Mouse (Mus musculus): ENCODE data around the gene A1bg. TPM values are rescaled to one million over a fixed set of nuclear protein-coding genes. Genes with fewer than 3 reads are reported as not detected.

The A1bg gene
- polyA plus RNA-seq (2012; rRNA removed), result not detected in 2 replicates

- Histone ChIP-seq H3K4me1 (ENCODE audit: control insufficient read depth, insufficient read depth, low read length) (no peaks in the 10 kb centered on the region), H3K4me3 (replicated peaks; ENCODE audit: extremely low read depth, low read depth, low read length) (no peak within 1 kb of the TSS)
- DNase-seq, result no peak
- TF ChIP-seq POLR2A (IDR thresholded peaks at IDR 0.05; ENCODE audit: borderline replicate concordance, extremely low read depth, low read depth, low read length) (no peak), CTCF (IDR thresholded peaks at IDR 0.05; ENCODE audit: insufficient read depth, low read length) (no peak)
Measured at GRCm38 (mm10) chr15:60922912-60923311, at the start of gene A1bg. Gene A1bg, minus strand, starts transcription at chr15:60923012.

DNA sequence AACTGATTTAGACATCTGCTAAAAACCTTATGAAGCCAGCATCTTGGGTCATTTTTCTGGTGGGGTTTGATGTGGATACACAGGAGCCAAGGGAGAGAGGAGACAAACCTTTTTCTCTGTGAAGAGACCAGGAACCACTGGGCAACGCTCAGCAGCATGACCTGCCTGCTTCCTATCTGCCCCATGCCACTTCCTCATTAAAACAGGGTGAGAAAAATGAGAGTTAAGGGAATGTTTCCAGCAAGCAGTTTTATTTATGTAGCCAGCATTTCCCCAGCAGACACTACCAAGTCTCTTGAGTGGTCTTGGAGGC is 45.7 kb upstream of the A1bg start:
- 63% methylated on average over 1 of the region's 1 CpGs for WGBS
- DNase-seq, result no peak
- Histone ChIP-seq H3K4me1 (ENCODE audit: control insufficient read depth, insufficient read depth, low read length) (no peaks in the 10 kb centered on the region), H3K4me3 (replicated peaks; ENCODE audit: extremely low read depth, low read depth, low read length) (no peak overlapping the region)
- TF ChIP-seq POLR2A (IDR thresholded peaks at IDR 0.05; ENCODE audit: borderline replicate concordance, extremely low read depth, low read depth, low read length) (no peak), CTCF (IDR thresholded peaks at IDR 0.05; ENCODE audit: insufficient read depth, low read length) (no peak)

GRCm38 (mm10) chr15:60967841-60968548 is 45.2 kb upstream of the A1bg start:
- TF ChIP-seq CTCF (IDR thresholded peaks at IDR 0.05; ENCODE audit: insufficient read depth, low read length) (no peak), POLR2A (IDR thresholded peaks at IDR 0.05; ENCODE audit: borderline replicate concordance, extremely low read depth, low read depth, low read length) (no peak)
- 81% methylated on average over 9 of the region's 9 CpGs for WGBS
- H3K4me1 ChIP-seq (ENCODE audit: control insufficient read depth, insufficient read depth, low read length), result no peaks in the 10 kb centered on the region
- H3K4me3 ChIP-seq (replicated peaks; ENCODE audit: extremely low read depth, low read depth, low read length), result no peak overlapping the region
- DNase-seq, result no peak

DNA sequence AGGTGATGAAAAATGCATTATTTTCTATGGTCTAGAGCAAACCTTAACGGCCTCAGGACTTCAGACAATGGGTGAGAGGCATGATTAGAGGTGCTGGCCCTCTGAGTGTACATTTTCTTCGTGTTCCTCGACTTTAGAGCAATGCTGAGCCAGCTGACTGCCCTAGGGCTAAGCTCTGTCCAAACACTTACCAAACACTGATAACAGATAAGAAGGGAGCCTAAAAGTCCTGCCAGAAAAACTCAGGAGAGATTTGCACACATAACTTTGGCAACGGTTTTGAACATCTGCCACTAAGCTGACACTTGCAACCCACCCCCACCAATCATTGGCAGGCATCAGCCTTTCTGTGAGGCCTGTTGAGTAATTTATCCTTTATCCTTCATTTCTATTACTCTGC is 2.9 kb upstream of the A1bg start:
- 29% methylated on average over 4 of the region's 4 CpGs for WGBS
- no peak for DNase-seq
- Histone ChIP-seq H3K4me3 (replicated peaks; ENCODE audit: extremely low read depth, low read depth, low read length) (no peak overlapping the region), H3K4me1 (ENCODE audit: control insufficient read depth, insufficient read depth, low read length) (no peaks in the 10 kb centered on the region)
- no peak for TF ChIP-seq CTCF (IDR thresholded peaks at IDR 0.05; ENCODE audit: insufficient read depth, low read length)
- no peak for TF ChIP-seq POLR2A (IDR thresholded peaks at IDR 0.05; ENCODE audit: borderline replicate concordance, extremely low read depth, low read depth, low read length)

- DNase-seq, result no peak
- TF ChIP-seq POLR2A (IDR thresholded peaks at IDR 0.05; ENCODE audit: borderline replicate concordance, extremely low read depth, low read depth, low read length), result no peak
- TF ChIP-seq CTCF (IDR thresholded peaks at IDR 0.05; ENCODE audit: insufficient read depth, low read length), result no peak
Measured at GRCm38 (mm10) chr15:60903763-60904697, 18.8 kb downstream of the A1bg start.

DNA sequence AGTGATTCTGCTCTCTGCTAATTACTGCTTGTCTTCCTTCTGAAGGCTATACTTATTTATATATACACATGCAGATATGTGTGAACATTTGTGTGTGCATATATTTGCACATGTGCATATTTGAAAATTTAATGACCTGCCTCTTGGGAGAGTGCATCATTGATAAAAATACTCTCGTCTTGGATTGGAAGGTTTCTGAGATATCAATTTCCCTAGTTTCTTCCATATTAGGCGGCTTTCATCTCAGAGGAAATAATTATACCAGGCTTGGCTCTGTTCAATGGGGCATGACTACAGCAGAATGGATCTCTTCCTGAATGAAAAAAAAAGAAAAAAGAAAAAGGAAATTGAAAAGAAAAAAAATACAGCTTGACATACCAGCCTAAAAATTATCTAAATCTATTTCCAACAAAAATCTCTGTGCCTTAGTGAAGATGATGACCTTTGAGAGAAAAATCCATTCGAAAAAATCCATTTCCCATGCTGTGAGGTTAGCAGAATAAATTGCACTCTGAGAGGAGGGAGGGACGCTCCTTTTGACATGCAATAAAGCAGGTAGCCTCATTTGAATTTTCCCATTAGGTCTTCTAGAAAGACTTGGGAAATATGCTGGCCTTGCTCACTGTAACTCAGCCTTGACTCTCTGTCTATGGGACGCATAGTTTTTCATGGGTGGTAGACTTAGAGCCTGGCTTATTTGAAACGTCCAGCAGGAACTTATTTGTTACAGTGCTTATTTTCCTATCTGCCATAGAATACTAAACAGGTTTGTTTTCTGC is 24.4 kb downstream of the A1bg start:
- WGBS, result 69% methylated on average over 6 of the region's 6 CpGs
- TF ChIP-seq POLR2A (IDR thresholded peaks at IDR 0.05; ENCODE audit: borderline replicate concordance, extremely low read depth, low read depth, low read length) (no peak), CTCF (IDR thresholded peaks at IDR 0.05; ENCODE audit: insufficient read depth, low read length) (no peak)
- DNase-seq, result no peak

More at GRCm38 (mm10) chr15:60903763-60904697, 18.8 kb downstream of the A1bg start:
- no peaks in the 10 kb centered on the region for H3K4me1 ChIP-seq (ENCODE audit: control insufficient read depth, insufficient read depth, low read length)
- 63% methylated on average over 6 of the region's 6 CpGs for WGBS
- H3K4me3 ChIP-seq (replicated peaks; ENCODE audit: extremely low read depth, low read depth, low read length), result no peak overlapping the region

GRCm38 (mm10) chr15:60896040-60896439 is 26.8 kb downstream of the A1bg start:
- Histone ChIP-seq H3K4me3 (replicated peaks; ENCODE audit: extremely low read depth, low read depth, low read length) (no peak overlapping the region), H3K4me1 (ENCODE audit: control insufficient read depth, insufficient read depth, low read length) (peaks cover 7% of the 10 kb centered on the region)
- 80% methylated on average over 2 of the region's 2 CpGs for WGBS
- no peak for TF ChIP-seq POLR2A (IDR thresholded peaks at IDR 0.05; ENCODE audit: borderline replicate concordance, extremely low read depth, low read depth, low read length)
- no peak for TF ChIP-seq CTCF (IDR thresholded peaks at IDR 0.05; ENCODE audit: insufficient read depth, low read length)
- no peak for DNase-seq

More for the DNA sequence above, 24.4 kb downstream of the A1bg start:
- Histone ChIP-seq H3K4me3 (replicated peaks; ENCODE audit: extremely low read depth, low read depth, low read length) (no peak overlapping the region), H3K4me1 (ENCODE audit: control insufficient read depth, insufficient read depth, low read length) (no peaks in the 10 kb centered on the region)

DNA sequence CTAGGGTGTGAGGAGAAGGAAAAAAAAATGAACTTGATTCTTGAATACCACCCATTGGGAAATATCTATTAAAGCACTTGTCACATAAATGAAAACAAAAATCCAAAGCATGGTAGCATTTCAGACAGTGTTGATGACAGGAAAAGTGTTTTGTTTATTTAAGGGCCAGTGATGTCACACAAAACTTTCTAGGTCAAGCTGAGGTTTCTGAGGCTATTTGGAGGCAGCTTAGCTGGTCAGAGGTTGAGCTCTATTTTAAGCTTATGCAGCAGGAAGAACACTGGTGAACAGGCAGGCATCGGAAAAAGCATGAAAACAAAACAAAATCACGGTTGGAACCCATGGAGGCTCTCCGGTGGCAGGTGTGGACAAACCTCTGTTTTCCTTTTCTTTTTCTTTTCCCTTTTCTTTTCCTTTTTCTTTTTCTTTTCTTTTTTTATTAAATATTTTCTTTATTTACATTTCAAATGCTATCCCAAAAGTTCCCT is 29.8 kb downstream of the A1bg start:
- DNase-seq, result no peak

DNA sequence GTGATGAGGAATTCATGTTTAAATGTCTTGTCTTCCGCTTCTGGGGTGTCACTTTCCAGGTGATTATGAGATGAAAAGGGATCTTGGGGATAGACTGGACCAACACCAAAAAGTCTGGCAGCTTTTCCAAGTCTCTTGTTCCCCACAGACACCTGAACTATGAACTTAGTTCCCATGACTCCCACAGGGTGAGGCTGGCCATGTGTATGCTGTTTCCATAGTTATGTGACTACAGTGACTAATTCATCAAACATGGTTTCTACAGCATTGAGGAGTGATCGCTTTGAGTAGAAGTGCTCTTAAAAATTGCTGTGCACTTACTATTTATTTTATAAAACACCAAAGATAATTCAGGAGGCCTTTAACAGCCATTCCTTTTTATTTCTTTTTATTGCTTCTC is 34.1 kb downstream of the A1bg start:
- Histone ChIP-seq H3K4me3 (replicated peaks; ENCODE audit: extremely low read depth, low read depth, low read length) (no peak overlapping the region), H3K4me1 (ENCODE audit: control insufficient read depth, insufficient read depth, low read length) (peaks cover 7% of the 10 kb centered on the region)
- no peak for TF ChIP-seq POLR2A (IDR thresholded peaks at IDR 0.05; ENCODE audit: borderline replicate concordance, extremely low read depth, low read depth, low read length)
- TF ChIP-seq CTCF (IDR thresholded peaks at IDR 0.05; ENCODE audit: insufficient read depth, low read length), result no peak
- 81% methylated on average over 2 of the region's 2 CpGs for WGBS
- DNase-seq, result no peak

More for the DNA sequence above, 29.8 kb downstream of the A1bg start:
- WGBS, result 39% methylated on average over 3 of the region's 3 CpGs
- TF ChIP-seq POLR2A (IDR thresholded peaks at IDR 0.05; ENCODE audit: borderline replicate concordance, extremely low read depth, low read depth, low read length) (no peak), CTCF (IDR thresholded peaks at IDR 0.05; ENCODE audit: insufficient read depth, low read length) (no peak)
- H3K4me3 ChIP-seq (replicated peaks; ENCODE audit: extremely low read depth, low read depth, low read length), result no peak overlapping the region
- peaks cover 7% of the 10 kb centered on the region for H3K4me1 ChIP-seq (ENCODE audit: control insufficient read depth, insufficient read depth, low read length)

All from lung, adult 2 months (tissue).